ENCODE assay signal across 25 mouse cellular contexts in genomic region chr11:44744446-44744845, GRCm38 (mm10).
DNase-seq lines count a peak whose midpoint lies in the region; ATAC-seq lines count a peak whose summit lies in the region.
"Had no signal": no experiment of that assay in that cellular context is flagged by ENCODE, and none has a peak within 500 bp of the region (broad histone marks: within the 10 kb centered on the region; RNA-seq: fewer than 3 reads in every experiment).

No protein-coding gene starts in this region.

- no peaks in the 10 kb centered on the region for H3K9me3 ChIP-seq in hindbrain, embryonic 10.5 days
- H3K9me3 ChIP-seq in hindbrain, embryonic 16.5 days (ENCODE audit: control insufficient read depth, low read length), result no peaks in the 10 kb centered on the region
- no peaks in the 10 kb centered on the region for H3K9me3 ChIP-seq in neural tube, embryonic 13.5 days
- no peaks in the 10 kb centered on the region for H3K9me3 ChIP-seq in hindbrain, embryonic 13.5 days
- H3K9me3 ChIP-seq: embryonic facial prominence, embryonic 10.5 days; embryonic facial prominence, embryonic 15.5 days; forebrain, embryonic 12.5 days; limb, embryonic 13.5 days; lung, embryonic 15.5 days; stomach, embryonic 15.5 days had no signal

- no peak for DNase-seq in hindbrain, embryonic 10.5 days (ENCODE audit: low spot score)
- no peak for DNase-seq in neural tube, embryonic 10.5 days (ENCODE audit: extremely low spot score, low spot score)
- DNase-seq in spleen, postnatal 36 days (ENCODE audit: low spot score in 2 of 2), result peak; percentile 39 to 53
- no peak for DNase-seq in c-Kit-positive CD71-positive TER-119-positive erythroid progenitor cells, embryonic 14.5 days (ENCODE audit: low spot score)
- no peak for DNase-seq in right cerebral cortex, adult 2 months (ENCODE audit: low spot score in 2 of 2)
- DNase-seq: adrenal gland, postnatal 36 days; cerebellum, adult 8-10 months; cerebellum, postnatal 25 days; forebrain, postnatal 0 days; heart, postnatal 14 days; kidney, adult 9 months; kidney, postnatal 10 days; thymus, postnatal 14 days had no signal

- no peaks in the 10 kb centered on the region for H3K36me3 ChIP-seq in hindbrain, embryonic 10.5 days
- no peaks in the 10 kb centered on the region for H3K36me3 ChIP-seq in hindbrain, embryonic 16.5 days (ENCODE audit: control insufficient read depth, insufficient read depth, low read length)
- no peaks in the 10 kb centered on the region for H3K36me3 ChIP-seq in neural tube, embryonic 13.5 days
- H3K36me3 ChIP-seq in hindbrain, embryonic 13.5 days, result no peaks in the 10 kb centered on the region
- H3K36me3 ChIP-seq: embryonic facial prominence, embryonic 10.5 days; embryonic facial prominence, embryonic 15.5 days; forebrain, embryonic 12.5 days; limb, embryonic 13.5 days; lung, embryonic 15.5 days; stomach, embryonic 15.5 days had no signal

- H3K9ac ChIP-seq in hindbrain, embryonic 16.5 days (ENCODE audit: low read depth, low read length), result no peak overlapping the region
- no peak overlapping the region for H3K9ac ChIP-seq in neural tube, embryonic 13.5 days
- H3K9ac ChIP-seq in hindbrain, embryonic 13.5 days, result no peak overlapping the region
- H3K9ac ChIP-seq: embryonic facial prominence, embryonic 15.5 days; forebrain, embryonic 12.5 days; forebrain, postnatal 0 days; limb, embryonic 13.5 days; lung, embryonic 15.5 days; stomach, embryonic 15.5 days had no signal

- ATAC-seq in hindbrain, embryonic 16.5 days, result no peak
- no peak for ATAC-seq in neural tube, embryonic 13.5 days (ENCODE audit: low read depth)
- ATAC-seq in hindbrain, embryonic 13.5 days (ENCODE audit: low FRiP score), result no peak
- ATAC-seq: forebrain, postnatal 0 days; intestine, embryonic 16.5 days had no signal

- H3K27ac ChIP-seq in hindbrain, embryonic 10.5 days, result peak overlapping the region; percentile 53
- no peak overlapping the region for H3K27ac ChIP-seq in hindbrain, embryonic 16.5 days (ENCODE audit: low read depth, low read length)
- peak overlapping the region; percentile 68 for H3K27ac ChIP-seq in neural tube, embryonic 13.5 days (replicated peaks)
- peak overlapping the region; percentile 60; the same call in 1 of the 2 replicates for H3K27ac ChIP-seq in hindbrain, embryonic 13.5 days
- H3K27ac ChIP-seq: embryonic facial prominence, embryonic 10.5 days; embryonic facial prominence, embryonic 15.5 days; forebrain, embryonic 12.5 days; limb, embryonic 13.5 days; lung, embryonic 15.5 days; stomach, embryonic 15.5 days had no signal

- H3K4me2 ChIP-seq in hindbrain, embryonic 16.5 days (ENCODE audit: low read length), result no peak overlapping the region
- no peak overlapping the region for H3K4me2 ChIP-seq in neural tube, embryonic 13.5 days
- no peak overlapping the region for H3K4me2 ChIP-seq in hindbrain, embryonic 13.5 days
- H3K4me2 ChIP-seq: embryonic facial prominence, embryonic 15.5 days; forebrain, embryonic 12.5 days; limb, embryonic 13.5 days; liver, embryonic 11.5 days; lung, embryonic 15.5 days; midbrain, embryonic 11.5 days; stomach, embryonic 15.5 days had no signal

- peaks cover 72% of the 10 kb centered on the region for H3K4me1 ChIP-seq in hindbrain, embryonic 10.5 days (replicated peaks)
- peaks cover 14% of the 10 kb centered on the region for H3K4me1 ChIP-seq in hindbrain, embryonic 16.5 days (ENCODE audit: control insufficient read depth, insufficient read depth, low read depth, low read length)
- H3K4me1 ChIP-seq in neural tube, embryonic 13.5 days (replicated peaks), result peaks cover 78% of the 10 kb centered on the region
- H3K4me1 ChIP-seq in hindbrain, embryonic 13.5 days (replicated peaks), result peaks cover 47% of the 10 kb centered on the region

- WGBS in hindbrain, embryonic 10.5 days, result 59% methylated on average over 7 of the region's 7 CpGs
- WGBS in hindbrain, embryonic 16.5 days, result 58% methylated on average over 7 of the region's 7 CpGs
- WGBS in neural tube, embryonic 13.5 days, result 50% methylated on average over 7 of the region's 7 CpGs
- 61% methylated on average over 7 of the region's 7 CpGs for WGBS in hindbrain, embryonic 13.5 days

- no peaks in the 10 kb centered on the region for H3K27me3 ChIP-seq in hindbrain, embryonic 10.5 days (ENCODE audit: insufficient read depth, poor library complexity, severe bottlenecking)
- H3K27me3 ChIP-seq in hindbrain, embryonic 16.5 days (replicated peaks; ENCODE audit: control insufficient read depth, insufficient read depth, low read length), result no peaks in the 10 kb centered on the region
- no peaks in the 10 kb centered on the region for H3K27me3 ChIP-seq in neural tube, embryonic 13.5 days
- H3K27me3 ChIP-seq in hindbrain, embryonic 13.5 days, result no peaks in the 10 kb centered on the region
- H3K27me3 ChIP-seq: embryonic facial prominence, embryonic 15.5 days; limb, embryonic 13.5 days; stomach, embryonic 15.5 days had no signal

- no peak overlapping the region for H3K4me3 ChIP-seq in hindbrain, embryonic 10.5 days
- no peak overlapping the region for H3K4me3 ChIP-seq in hindbrain, embryonic 16.5 days (ENCODE audit: low read length)
- no peak overlapping the region for H3K4me3 ChIP-seq in neural tube, embryonic 13.5 days
- no peak overlapping the region for H3K4me3 ChIP-seq in hindbrain, embryonic 13.5 days
- H3K4me3 ChIP-seq: embryonic facial prominence, embryonic 10.5 days; embryonic facial prominence, embryonic 15.5 days; forebrain, embryonic 12.5 days; limb, embryonic 13.5 days; lung, embryonic 15.5 days; stomach, embryonic 15.5 days had no signal

Comparison
In these comparisons a context has a peak if more than half of its experiments do, and no peak if none do; other contexts are left out.
1. DNase-seq: peak in spleen, postnatal 36 days (2 of 2); none in hindbrain, embryonic 10.5 days (single experiment), neural tube, embryonic 10.5 days (single experiment), c-Kit-positive CD71-positive TER-119-positive erythroid progenitor cells, embryonic 14.5 days (single experiment) and right cerebral cortex, adult 2 months (0 of 2).